Comparison of ENCODE assay signal across 28 mouse cellular contexts in the genomic region with DNA sequence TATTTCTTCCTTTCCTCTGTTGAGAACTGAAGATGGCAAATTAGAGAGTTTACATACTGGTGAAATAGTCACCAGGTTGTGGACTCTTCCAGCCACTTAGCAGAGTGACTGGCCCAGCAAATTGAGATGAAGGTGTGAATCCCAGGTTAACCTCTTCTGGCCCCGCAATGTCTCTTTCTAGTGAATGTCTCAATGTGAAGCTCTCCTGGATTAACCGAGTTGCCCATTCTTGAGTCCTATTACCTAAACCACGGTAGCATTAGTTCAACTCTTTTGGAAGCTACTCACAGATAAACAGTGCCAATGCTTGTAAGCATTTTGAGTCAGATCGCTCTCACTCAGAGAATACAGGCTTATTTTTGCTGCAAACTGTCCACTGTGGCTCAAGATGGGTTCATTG.
DNase-seq lines count a peak whose midpoint lies in the region; ATAC-seq and TF ChIP-seq lines count a peak whose summit lies in the region.
"Had no signal": no experiment of that assay in that cellular context is flagged by ENCODE, and none has a peak within 500 bp of the region (broad histone marks: within the 10 kb centered on the region; RNA-seq: fewer than 3 reads in every experiment).

No protein-coding gene starts in this region.

- no peak overlapping the region for H3K9ac ChIP-seq in heart, adult 2 months (ENCODE audit: low read depth, low read length)
- H3K9ac ChIP-seq in liver, adult 2 months (ENCODE audit: low read depth, low read length), result no peak overlapping the region
- H3K9ac ChIP-seq in liver, embryonic 12.5 days, result no peak overlapping the region
- H3K9ac ChIP-seq: embryonic facial prominence, embryonic 13.5 days; embryonic facial prominence, embryonic 15.5 days; forebrain, embryonic 12.5 days had no signal

- TF ChIP-seq POLR2A in heart, adult 2 months (IDR thresholded peaks at IDR 0.05; ENCODE audit: insufficient read depth, low read depth, low read length), result no peak
- no peak for TF ChIP-seq POLR2A in liver, adult 2 months (IDR thresholded peaks at IDR 0.05; ENCODE audit: extremely low read depth, insufficient read depth, low read length)

- peaks cover 37% of the 10 kb centered on the region for H3K4me1 ChIP-seq in heart, adult 2 months (ENCODE audit: control insufficient read depth, insufficient read depth, low read length)
- peaks cover 27% of the 10 kb centered on the region for H3K4me1 ChIP-seq in liver, adult 2 months (ENCODE audit: control insufficient read depth, insufficient read depth, low read length)
- H3K4me1 ChIP-seq in liver, embryonic 12.5 days, result peaks cover 58% of the 10 kb centered on the region
- peaks cover 28% of the 10 kb centered on the region for H3K4me1 ChIP-seq in brown adipose tissue, adult 24 weeks (ENCODE audit: control insufficient read depth, insufficient read depth, insufficient read length, low read length)
- H3K4me1 ChIP-seq: embryonic facial prominence, embryonic 15.5 days had no signal

- no peaks in the 10 kb centered on the region for H3K27me3 ChIP-seq in heart, adult 2 months (ENCODE audit: control insufficient read depth, insufficient read depth, low read length)
- H3K27me3 ChIP-seq in liver, adult 2 months (ENCODE audit: control insufficient read depth, insufficient read depth, low read length), result no peaks in the 10 kb centered on the region
- H3K27me3 ChIP-seq in liver, embryonic 12.5 days (replicated peaks), result no peaks in the 10 kb centered on the region
- H3K27me3 ChIP-seq: embryonic facial prominence, embryonic 13.5 days; embryonic facial prominence, embryonic 15.5 days; Patski had no signal

- no peaks in the 10 kb centered on the region for H3K9me3 ChIP-seq in liver, embryonic 12.5 days (replicated peaks)
- H3K9me3 ChIP-seq: embryonic facial prominence, embryonic 13.5 days; embryonic facial prominence, embryonic 15.5 days; forebrain, embryonic 10.5 days; forebrain, embryonic 12.5 days had no signal

- no peak for TF ChIP-seq CTCF in gastrocnemius, adult 2 months (IDR thresholded peaks at IDR 0.05)
- no peak for TF ChIP-seq CTCF in heart, adult 2 months (IDR thresholded peaks at IDR 0.05)
- no peak for TF ChIP-seq CTCF in liver, adult 2 months (IDR thresholded peaks at IDR 0.05; ENCODE audit: low read depth, low read length)

- TF ChIP-seq EP300 in heart, adult 2 months (IDR thresholded peaks at IDR 0.05; ENCODE audit: insufficient read depth, low read depth, low read length), result no peak

- H3K36me3 ChIP-seq in heart, adult 2 months (ENCODE audit: control insufficient read depth, insufficient read depth, low read length), result peaks cover 63% of the 10 kb centered on the region
- H3K36me3 ChIP-seq in liver, adult 2 months (ENCODE audit: control insufficient read depth, insufficient read depth, low read length), result 0 out of 2 replicates have a peak, but pooled peaks cover 1% of the 10 kb centered on the region
- no peaks in the 10 kb centered on the region for H3K36me3 ChIP-seq in liver, embryonic 12.5 days
- H3K36me3 ChIP-seq: embryonic facial prominence, embryonic 13.5 days; embryonic facial prominence, embryonic 15.5 days; forebrain, embryonic 10.5 days; forebrain, embryonic 12.5 days had no signal

- no peak for ATAC-seq in liver, embryonic 12.5 days
- ATAC-seq: activated CD4-positive, CD25-positive, alpha-beta regulatory T cell, adult 4 months; forebrain, embryonic 14.5 days; forebrain, embryonic 16.5 days; Patski had no signal

- DNase-seq in gastrocnemius, adult 2 months, result no peak
- no peak for DNase-seq in gastrocnemius, postnatal 36 days
- peak in 1 of 2 experiments; percentile 14 for DNase-seq in heart, adult 2 months
- no peak for DNase-seq in heart, adult 9 months (ENCODE audit: low spot score in 2 of 2)
- DNase-seq in liver, adult 2 months (ENCODE audit: extremely low read depth, low read depth, low spot score), result peak; percentile 64
- DNase-seq in adrenal gland, adult (ENCODE audit: inconsistent age in 2 of 2, low spot score in 1 of 2), result no peak
- DNase-seq: adrenal gland, adult 2 months; adrenal gland, postnatal 14 days; adrenal gland, postnatal 36 days; B cell, adult 2 months; cerebellum, adult 11 months; cerebellum, adult 18-20 months; cerebellum, adult 8-10 months; cerebellum, adult 9-11 months; cerebellum, postnatal 14 days; cerebellum, postnatal 36 days; embryo, embryonic 11 days had no signal

- H3K4me2 ChIP-seq in liver, embryonic 12.5 days, result no peak overlapping the region
- H3K4me2 ChIP-seq: embryonic facial prominence, embryonic 13.5 days; embryonic facial prominence, embryonic 15.5 days; forebrain, embryonic 12.5 days had no signal

- H3K4me3 ChIP-seq in gastrocnemius, adult 2 months, result peak overlapping the region; percentile 75
- no peak overlapping the region for H3K4me3 ChIP-seq in heart, adult 2 months
- H3K4me3 ChIP-seq in liver, adult 2 months (ENCODE audit: insufficient read depth, low read depth, low read length), result no peak overlapping the region
- H3K4me3 ChIP-seq in liver, embryonic 12.5 days, result no peak overlapping the region
- no peak overlapping the region for H3K4me3 ChIP-seq in brown adipose tissue, adult 24 weeks (ENCODE audit: insufficient read depth, low read depth, low read length)
- H3K4me3 ChIP-seq: embryonic facial prominence, embryonic 13.5 days; embryonic facial prominence, embryonic 15.5 days; erythroblast, embryonic 14.5 days; forebrain, embryonic 10.5 days; forebrain, embryonic 12.5 days had no signal

- peaks cover 8% of the 10 kb centered on the region for H3K79me2 ChIP-seq in heart, adult 2 months (replicated peaks; ENCODE audit: control insufficient read depth, insufficient read depth, low read length)
- H3K79me2 ChIP-seq in liver, adult 2 months (ENCODE audit: control insufficient read depth, insufficient read depth, low read length), result peaks cover 32% of the 10 kb centered on the region; the same call in 1 of the 2 replicates

- intact Hi-C loops in gastrocnemius, adult 2 months (cut with DNase I), result no loop called here
- intact Hi-C loops in gastrocnemius, postnatal 36 days (cut with DNase I), result no loop called here
- intact Hi-C loops in heart, adult 2 months (cut with DNase I), result loop anchor here (10.0 kb wide), 1 partner anchor 536 kb away; a partner anchor contains a TSS

- peak overlapping the region; percentile 100 for H3K27ac ChIP-seq in gastrocnemius, adult 2 months
- peak overlapping the region; percentile 18; the same call in 1 of the 2 replicates for H3K27ac ChIP-seq in heart, adult 2 months
- no peak overlapping the region for H3K27ac ChIP-seq in liver, adult 2 months (replicated peaks; ENCODE audit: insufficient read depth, low read depth, low read length)
- no peak overlapping the region for H3K27ac ChIP-seq in liver, embryonic 12.5 days
- peak overlapping the region; percentile 56 for H3K27ac ChIP-seq in brown adipose tissue, adult 24 weeks (replicated peaks; ENCODE audit: low read depth, low read length)
- H3K27ac ChIP-seq: embryonic facial prominence, embryonic 13.5 days; embryonic facial prominence, embryonic 15.5 days; forebrain, embryonic 10.5 days; forebrain, embryonic 12.5 days had no signal

- 70% methylated on average over 4 of the region's 4 CpGs for WGBS in heart, adult 2 months
- WGBS in liver, adult 2 months, result 33% methylated on average over 4 of the region's 4 CpGs
- WGBS in liver, embryonic 12.5 days (ENCODE audit: insufficient replicate concordance), result 77% methylated on average over 4 of the region's 4 CpGs

Comparison
In these comparisons a context has a peak if more than half of its experiments do, and no peak if none do; other contexts are left out.
1. H3K27ac ChIP-seq: peak in gastrocnemius, adult 2 months (single experiment), heart, adult 2 months (single experiment) and brown adipose tissue, adult 24 weeks (single experiment); none in liver, adult 2 months (single experiment) and liver, embryonic 12.5 days (single experiment).